Mouse (Mus musculus) erythroblast, embryonic 14.5 days (primary cell): Measurements from ENCODE around the gene Dnajb3.

Source experiments
- GATA1 ChIP-seq: IDR thresholded peaks from 2 replicates; pipeline ENCODE4 v1.6.1; 2012; ENCODE audit warnings: low read length, inconsistent platforms, mixed read lengths
- TAL1 ChIP-seq: IDR thresholded peaks from 3 replicates; pipeline ENCODE4 v1.6.1; 2012; ENCODE audit warnings: low read length, inconsistent platforms, mixed read lengths

- TF ChIP-seq GATA1 (no peak), TAL1 (no peak)
Measured at GRCm38 (mm10) chr1:88200456-88200855, 5.1 kb downstream of the Dnajb3 start, which contains the start of gene Ugt1a2.
